Mouse (Mus musculus) spleen, adult 2 months (tissue): ENCODE results near the gene Cdk17.

Experiments
- CTCF ChIP-seq: fragments of 200-500 bp; IDR thresholded peaks from 2 replicates; pipeline ENCODE4 v1.5.1; 2011; ENCODE audit warnings: mild to moderate bottlenecking, inconsistent platforms; ENCODE audit not compliant: insufficient read depth, insufficient read length, insufficient replicate concordance; ENCODE audit errors: extremely low read depth
- POLR2A ChIP-seq: fragments of 200-500 bp; IDR thresholded peaks from 2 replicates; pipeline ENCODE4 v1.6.1; 2011; ENCODE audit warnings: low read depth, low read length, inconsistent platforms

DNA sequence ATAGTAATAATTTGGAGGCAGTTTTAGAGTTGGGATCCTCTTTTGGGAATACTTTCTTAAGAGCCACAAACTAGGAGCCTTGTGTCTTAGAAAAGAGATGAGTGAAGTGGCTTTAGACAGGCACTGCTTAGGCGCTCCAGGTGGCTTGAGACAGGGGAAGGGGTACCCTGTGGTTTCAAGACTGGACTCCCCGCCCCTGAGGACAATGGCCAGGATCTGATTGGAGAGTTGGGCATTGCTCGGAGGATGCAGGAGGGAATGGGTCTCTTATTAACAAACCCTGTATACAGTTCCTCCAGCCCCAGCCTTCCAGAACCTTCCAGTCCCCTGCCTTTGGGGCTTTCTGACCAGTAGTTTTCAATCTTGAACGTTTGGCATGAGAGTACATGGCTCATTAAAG is 150.9 kb downstream of the Cdk17 start:
- TF ChIP-seq POLR2A (no peak), CTCF (no peak)
